Mouse (Mus musculus) cerebellum, adult 2 months (tissue): ENCODE data around the gene Rangrf.

ENCODE experiments used
- CTCF ChIP-seq: fragments of 200-500 bp; IDR thresholded peaks from 2 replicates; pipeline ENCODE4 v1.5.1; 2011; ENCODE audit warnings: low read depth, mild to moderate bottlenecking, control low read depth, low read length, moderate library complexity, borderline replicate concordance; ENCODE audit not compliant: insufficient read depth
- POLR2A ChIP-seq: fragments of 200-500 bp; IDR thresholded peaks from 2 replicates; pipeline ENCODE4 v1.6.1; 2011; ENCODE audit warnings: low read length, control low read depth, borderline replicate concordance; ENCODE audit not compliant: insufficient read depth

GRCm38 (mm10) chr11:69012071-69012601 lies 37.2 kb upstream of the Rangrf start:
- TF ChIP-seq CTCF (no peak), POLR2A (peak; percentile 99; the same call in 1 of the 2 replicates)
